Mouse (Mus musculus): Measurements from ENCODE around the gene Crisp4. TPM values are rescaled to one million over a fixed set of nuclear protein-coding genes. Genes with fewer than 3 reads are reported as not detected.

The Crisp4 gene
- polyA plus RNA-seq, 1 experiment = not detected

- TF ChIP-seq CTCF (IDR thresholded peaks at IDR 0.05; ENCODE audit: low read depth, low read length) (no peak), EP300 (IDR thresholded peaks at IDR 0.05; ENCODE audit: insufficient read depth, low read depth, low read length) (no peak), POLR2A (IDR thresholded peaks at IDR 0.05; ENCODE audit: insufficient read depth, low read length) (no peak)
- Histone ChIP-seq H3K36me3 (ENCODE audit: control insufficient read depth, insufficient read depth, low read length, poor library complexity, severe bottlenecking) (no peaks in the 10 kb centered on the region), H3K4me3 (ENCODE audit: low read depth, low read length) (no peak overlapping the region), H3K27ac (ENCODE audit: insufficient read depth, low read length) (no peak overlapping the region), H3K27me3 (ENCODE audit: control insufficient read depth, insufficient read depth, low read length, poor library complexity, severe bottlenecking) (no peaks in the 10 kb centered on the region), H3K9ac (ENCODE audit: low read depth, poor library complexity, severe bottlenecking) (no peak overlapping the region), H3K9me3 (replicated peaks; ENCODE audit: control insufficient read depth, insufficient read depth, low read length, poor library complexity, severe bottlenecking) (no peaks in the 10 kb centered on the region), H3K4me1 (ENCODE audit: control insufficient read depth, insufficient read depth, low read length) (no peaks in the 10 kb centered on the region)
Observed at GRCm38 (mm10) chr1:18159082-18159481, 13.4 kb upstream of the Crisp4 start.

GRCm38 (mm10) chr1:18148211-18148610, 2.5 kb upstream of the Crisp4 start:
- Histone ChIP-seq H3K27ac (ENCODE audit: insufficient read depth, low read length) (no peak overlapping the region), H3K27me3 (ENCODE audit: control insufficient read depth, insufficient read depth, low read length, poor library complexity, severe bottlenecking) (no peaks in the 10 kb centered on the region), H3K9ac (ENCODE audit: low read depth, poor library complexity, severe bottlenecking) (no peak overlapping the region), H3K9me3 (replicated peaks; ENCODE audit: control insufficient read depth, insufficient read depth, low read length, poor library complexity, severe bottlenecking) (no peaks in the 10 kb centered on the region), H3K4me1 (ENCODE audit: control insufficient read depth, insufficient read depth, low read length) (no peaks in the 10 kb centered on the region), H3K36me3 (ENCODE audit: control insufficient read depth, insufficient read depth, low read length, poor library complexity, severe bottlenecking) (no peaks in the 10 kb centered on the region), H3K4me3 (ENCODE audit: low read depth, low read length) (no peak overlapping the region)
- no peak for TF ChIP-seq POLR2A (IDR thresholded peaks at IDR 0.05; ENCODE audit: insufficient read depth, low read length)
- TF ChIP-seq CTCF (IDR thresholded peaks at IDR 0.05; ENCODE audit: low read depth, low read length) = no peak
- TF ChIP-seq EP300 (IDR thresholded peaks at IDR 0.05; ENCODE audit: insufficient read depth, low read depth, low read length) = no peak

- no peaks in the 10 kb centered on the region for H3K9me3 ChIP-seq (replicated peaks; ENCODE audit: control insufficient read depth, insufficient read depth, low read length, poor library complexity, severe bottlenecking)
- no peaks in the 10 kb centered on the region for H3K4me1 ChIP-seq (ENCODE audit: control insufficient read depth, insufficient read depth, low read length)
- H3K9ac ChIP-seq (ENCODE audit: low read depth, poor library complexity, severe bottlenecking) = no peak overlapping the region
- H3K36me3 ChIP-seq (ENCODE audit: control insufficient read depth, insufficient read depth, low read length, poor library complexity, severe bottlenecking) = no peaks in the 10 kb centered on the region
- no peaks in the 10 kb centered on the region for H3K27me3 ChIP-seq (ENCODE audit: control insufficient read depth, insufficient read depth, low read length, poor library complexity, severe bottlenecking)
- H3K4me3 ChIP-seq (ENCODE audit: low read depth, low read length) = no peak overlapping the region
- H3K27ac ChIP-seq (ENCODE audit: insufficient read depth, low read length) = no peak overlapping the region
- TF ChIP-seq CTCF (IDR thresholded peaks at IDR 0.05; ENCODE audit: low read depth, low read length) = no peak
- no peak for TF ChIP-seq POLR2A (IDR thresholded peaks at IDR 0.05; ENCODE audit: insufficient read depth, low read length)
- TF ChIP-seq EP300 (IDR thresholded peaks at IDR 0.05; ENCODE audit: insufficient read depth, low read depth, low read length) = no peak
Observed at GRCm38 (mm10) chr1:18131691-18132090, 14.0 kb downstream of the Crisp4 start.

GRCm38 (mm10) chr1:18129983-18130382, 15.7 kb downstream of the Crisp4 start:
- H3K9ac ChIP-seq (ENCODE audit: low read depth, poor library complexity, severe bottlenecking) = no peak overlapping the region
- no peak overlapping the region for H3K27ac ChIP-seq (ENCODE audit: insufficient read depth, low read length)
- H3K36me3 ChIP-seq (ENCODE audit: control insufficient read depth, insufficient read depth, low read length, poor library complexity, severe bottlenecking) = no peaks in the 10 kb centered on the region
- no peaks in the 10 kb centered on the region for H3K4me1 ChIP-seq (ENCODE audit: control insufficient read depth, insufficient read depth, low read length)
- H3K4me3 ChIP-seq (ENCODE audit: low read depth, low read length) = no peak overlapping the region
- no peaks in the 10 kb centered on the region for H3K27me3 ChIP-seq (ENCODE audit: control insufficient read depth, insufficient read depth, low read length, poor library complexity, severe bottlenecking)
- TF ChIP-seq CTCF (IDR thresholded peaks at IDR 0.05; ENCODE audit: low read depth, low read length) = no peak
- no peak for TF ChIP-seq POLR2A (IDR thresholded peaks at IDR 0.05; ENCODE audit: insufficient read depth, low read length)
- TF ChIP-seq EP300 (IDR thresholded peaks at IDR 0.05; ENCODE audit: insufficient read depth, low read depth, low read length) = no peak
- no peaks in the 10 kb centered on the region for H3K9me3 ChIP-seq (replicated peaks; ENCODE audit: control insufficient read depth, insufficient read depth, low read length, poor library complexity, severe bottlenecking)

GRCm38 (mm10) chr1:18106720-18107355, 38.9 kb downstream of the Crisp4 start:
- H3K9ac ChIP-seq (ENCODE audit: low read depth, poor library complexity, severe bottlenecking) = no peak overlapping the region
- no peaks in the 10 kb centered on the region for H3K36me3 ChIP-seq (ENCODE audit: control insufficient read depth, insufficient read depth, low read length, poor library complexity, severe bottlenecking)
- TF ChIP-seq CTCF (IDR thresholded peaks at IDR 0.05; ENCODE audit: low read depth, low read length) (no peak), POLR2A (IDR thresholded peaks at IDR 0.05; ENCODE audit: insufficient read depth, low read length) (no peak), EP300 (IDR thresholded peaks at IDR 0.05; ENCODE audit: insufficient read depth, low read depth, low read length) (no peak)
- H3K9me3 ChIP-seq (replicated peaks; ENCODE audit: control insufficient read depth, insufficient read depth, low read length, poor library complexity, severe bottlenecking) = no peaks in the 10 kb centered on the region; the same call in 1 of the 2 replicates
- H3K27me3 ChIP-seq (ENCODE audit: control insufficient read depth, insufficient read depth, low read length, poor library complexity, severe bottlenecking) = no peaks in the 10 kb centered on the region
- H3K4me1 ChIP-seq (ENCODE audit: control insufficient read depth, insufficient read depth, low read length) = no peaks in the 10 kb centered on the region
- no peak overlapping the region for H3K4me3 ChIP-seq (ENCODE audit: low read depth, low read length)
- no peak overlapping the region for H3K27ac ChIP-seq (ENCODE audit: insufficient read depth, low read length)

GRCm38 (mm10) chr1:18105866-18106529, 39.7 kb downstream of the Crisp4 start:
- Histone ChIP-seq H3K27me3 (ENCODE audit: control insufficient read depth, insufficient read depth, low read length, poor library complexity, severe bottlenecking) (no peaks in the 10 kb centered on the region), H3K27ac (ENCODE audit: insufficient read depth, low read length) (no peak overlapping the region), H3K9ac (ENCODE audit: low read depth, poor library complexity, severe bottlenecking) (no peak overlapping the region), H3K4me1 (ENCODE audit: control insufficient read depth, insufficient read depth, low read length) (no peaks in the 10 kb centered on the region), H3K4me3 (ENCODE audit: low read depth, low read length) (no peak overlapping the region), H3K9me3 (replicated peaks; ENCODE audit: control insufficient read depth, insufficient read depth, low read length, poor library complexity, severe bottlenecking) (no peaks in the 10 kb centered on the region; the same call in 1 of the 2 replicates), H3K36me3 (ENCODE audit: control insufficient read depth, insufficient read depth, low read length, poor library complexity, severe bottlenecking) (no peaks in the 10 kb centered on the region)
- TF ChIP-seq CTCF (IDR thresholded peaks at IDR 0.05; ENCODE audit: low read depth, low read length) (no peak), POLR2A (IDR thresholded peaks at IDR 0.05; ENCODE audit: insufficient read depth, low read length) (no peak), EP300 (IDR thresholded peaks at IDR 0.05; ENCODE audit: insufficient read depth, low read depth, low read length) (no peak)

Data from ES-Bruce4 (cell line).